Mouse (Mus musculus) kidney, postnatal 25 days (tissue): ENCODE data around the gene Zbtb21.

Experiments used
- DNase-seq, 2 experiments: peaks; one replicate each; pipeline ENCODE4 v3.0.0; 2021; ENCODE audit warnings: mixed read lengths in 2 of 2

Gene Zbtb21

GRCm38 (mm10) chr16:97941844-97942243 lies 20.6 kb downstream of the Zbtb21 start:
- no peak for DNase-seq

- no peak for DNase-seq
These were observed 21.9 kb downstream of the Zbtb21 start for GRCm38 (mm10) chr16:97940471-97940973.

- no peak for DNase-seq
These were observed 26.6 kb downstream of the Zbtb21 start for GRCm38 (mm10) chr16:97935815-97936214.

- DNase-seq = peak; percentile 36 to 51
These were observed 32.2 kb downstream of the Zbtb21 start for GRCm38 (mm10) chr16:97930231-97930630.

- DNase-seq = peak; percentile 51 to 70
These were observed 32.9 kb downstream of the Zbtb21 start for GRCm38 (mm10) chr16:97929520-97929919.

- DNase-seq = no peak
These were observed 35.0 kb downstream of the Zbtb21 start for GRCm38 (mm10) chr16:97927331-97927938.

GRCm38 (mm10) chr16:97926381-97926780 lies 36.0 kb downstream of the Zbtb21 start:
- no peak for DNase-seq

GRCm38 (mm10) chr16:97925760-97926159 lies 36.7 kb downstream of the Zbtb21 start:
- no peak for DNase-seq

- DNase-seq = no peak
These were observed 38.7 kb downstream of the Zbtb21 start for GRCm38 (mm10) chr16:97923700-97924099.

- no peak for DNase-seq
These were observed 39.7 kb downstream of the Zbtb21 start for GRCm38 (mm10) chr16:97922779-97923126.

GRCm38 (mm10) chr16:97921961-97922778 lies 40.3 kb downstream of the Zbtb21 start:
- DNase-seq = peak; percentile 91 to 95

- DNase-seq = no peak
These were observed 41.8 kb downstream of the Zbtb21 start for GRCm38 (mm10) chr16:97920621-97921020.

- no peak for DNase-seq
These were observed 42.6 kb downstream of the Zbtb21 start for GRCm38 (mm10) chr16:97919793-97920192.

GRCm38 (mm10) chr16:97912873-97913272 lies 49.5 kb downstream of the Zbtb21 start:
- peak in 1 of 2 experiments; percentile 9 for DNase-seq

GRCm38 (mm10) chr16:97909356-97909755 lies 53.1 kb downstream of the Zbtb21 start:
- no peak for DNase-seq

- no peak for DNase-seq
These were observed 54.9 kb downstream of the Zbtb21 start for GRCm38 (mm10) chr16:97907496-97907895.

- no peak for DNase-seq
These were observed 56.1 kb downstream of the Zbtb21 start for GRCm38 (mm10) chr16:97906337-97906736.

GRCm38 (mm10) chr16:97905449-97905991 lies 56.9 kb downstream of the Zbtb21 start:
- no peak for DNase-seq

GRCm38 (mm10) chr16:97904035-97904434 lies 58.4 kb downstream of the Zbtb21 start:
- no peak for DNase-seq

GRCm38 (mm10) chr16:97897346-97898024 lies 64.9 kb downstream of the Zbtb21 start:
- DNase-seq = peak; percentile 62 to 80
